In the genomic region with DNA sequence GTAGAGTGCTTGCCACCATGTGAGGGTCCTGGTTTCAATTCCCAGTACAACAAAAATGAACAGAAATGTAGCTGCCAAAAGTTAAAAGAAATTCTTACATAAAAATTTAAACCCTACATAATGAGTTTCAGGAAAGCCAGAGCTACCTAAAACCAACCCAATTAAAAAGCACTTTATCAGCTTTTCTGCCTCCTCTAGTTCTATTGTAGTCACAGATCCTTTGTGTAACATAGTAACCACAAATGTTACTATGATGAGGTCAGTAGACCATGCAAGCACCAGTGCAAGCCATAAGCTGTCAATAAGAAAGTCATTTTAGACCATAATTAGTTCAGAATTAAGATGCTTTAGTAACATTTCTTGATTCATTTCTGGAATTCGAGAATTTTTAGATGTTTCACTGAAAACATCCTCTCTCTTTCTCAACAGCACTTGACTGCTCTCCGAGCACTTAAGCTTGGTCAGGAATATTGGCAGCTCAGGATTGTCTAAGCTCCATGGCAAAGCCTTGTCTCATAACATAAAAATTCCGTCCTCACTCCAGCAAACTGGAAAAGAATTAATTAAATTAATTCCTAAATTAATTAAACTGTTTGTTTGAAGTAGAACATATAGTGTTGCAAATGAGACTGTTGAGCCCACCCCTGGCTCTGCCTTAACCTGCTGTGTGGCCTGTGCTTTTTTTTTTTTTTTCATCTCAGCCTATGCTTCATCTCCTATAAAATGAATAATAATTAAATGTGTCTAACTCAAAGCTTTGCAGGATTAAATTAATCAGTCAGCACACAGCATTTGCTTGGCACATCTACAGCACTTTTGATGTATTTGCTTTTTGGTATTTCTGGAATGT, we compare ENCODE assay signal across 21 mouse cellular contexts.
DNase-seq lines count a peak whose midpoint lies in the region; ATAC-seq and TF ChIP-seq lines count a peak whose summit lies in the region.
"Had no signal": no experiment of that assay in that cellular context is flagged by ENCODE, and none has a peak within 500 bp of the region (broad histone marks: within the 10 kb centered on the region; RNA-seq: fewer than 3 reads in every experiment).

No protein-coding gene starts in this region.

- H3K27me3 ChIP-seq in forebrain, embryonic 16.5 days (replicated peaks; ENCODE audit: control insufficient read depth, insufficient read depth, low read length) = no peaks in the 10 kb centered on the region
- H3K27me3 ChIP-seq in forebrain, embryonic 10.5 days (ENCODE audit: poor library complexity, severe bottlenecking) = no peaks in the 10 kb centered on the region
- no peaks in the 10 kb centered on the region for H3K27me3 ChIP-seq in midbrain, embryonic 12.5 days
- no peaks in the 10 kb centered on the region for H3K27me3 ChIP-seq in midbrain, postnatal 0 days (ENCODE audit: insufficient read depth, low read length)
- no peaks in the 10 kb centered on the region for H3K27me3 ChIP-seq in midbrain, embryonic 13.5 days
- H3K27me3 ChIP-seq: heart, embryonic 13.5 days; neural tube, embryonic 15.5 days had no signal

- WGBS in forebrain, embryonic 16.5 days = 8% methylated on average over 3 of the region's 3 CpGs
- WGBS in forebrain, embryonic 10.5 days = 35% methylated on average over 3 of the region's 3 CpGs
- WGBS in midbrain, embryonic 12.5 days = 22% methylated on average over 3 of the region's 3 CpGs
- whole genome bisulfite sequencing in midbrain, postnatal 0 days = 30% methylated on average over 3 of the region's 3 CpGs
- 20% methylated on average over 3 of the region's 3 CpGs for WGBS in midbrain, embryonic 13.5 days

- TF ChIP-seq CTCF in midbrain, postnatal 0 days (IDR thresholded peaks at IDR 0.05) = no peak

- no peak overlapping the region for H3K4me2 ChIP-seq in forebrain, embryonic 16.5 days (ENCODE audit: low read length)
- H3K4me2 ChIP-seq in midbrain, embryonic 12.5 days (replicated peaks) = no peak overlapping the region
- no peak overlapping the region for H3K4me2 ChIP-seq in midbrain, postnatal 0 days (ENCODE audit: low read depth, low read length, poor library complexity, severe bottlenecking)
- H3K4me2 ChIP-seq in midbrain, embryonic 13.5 days (replicated peaks) = no peak overlapping the region
- H3K4me2 ChIP-seq: heart, embryonic 13.5 days; liver, embryonic 11.5 days; neural tube, embryonic 15.5 days had no signal

- H3K4me3 ChIP-seq in forebrain, embryonic 16.5 days (replicated peaks; ENCODE audit: low read length) = no peak overlapping the region
- no peak overlapping the region for H3K4me3 ChIP-seq in forebrain, embryonic 10.5 days
- no peak overlapping the region for H3K4me3 ChIP-seq in midbrain, embryonic 12.5 days
- H3K4me3 ChIP-seq in midbrain, postnatal 0 days (ENCODE audit: low read depth, low read length) = no peak overlapping the region
- no peak overlapping the region for H3K4me3 ChIP-seq in midbrain, embryonic 13.5 days (replicated peaks)
- H3K4me3 ChIP-seq: erythroblast, embryonic 14.5 days; heart, embryonic 13.5 days; neural tube, embryonic 15.5 days had no signal

- no peaks in the 10 kb centered on the region; the same call in 1 of the 2 replicates for H3K4me1 ChIP-seq in forebrain, embryonic 16.5 days (replicated peaks; ENCODE audit: control insufficient read depth, insufficient read depth, low read length)
- peaks cover 10% of the 10 kb centered on the region for H3K4me1 ChIP-seq in forebrain, embryonic 10.5 days
- H3K4me1 ChIP-seq in midbrain, embryonic 12.5 days = no peaks in the 10 kb centered on the region
- H3K4me1 ChIP-seq in midbrain, postnatal 0 days (ENCODE audit: insufficient read depth, low read length) = no peaks in the 10 kb centered on the region
- no peaks in the 10 kb centered on the region for H3K4me1 ChIP-seq in midbrain, embryonic 13.5 days (replicated peaks)
- H3K4me1 ChIP-seq: heart, embryonic 13.5 days; neural tube, embryonic 15.5 days had no signal

- no peak overlapping the region for H3K9ac ChIP-seq in forebrain, embryonic 16.5 days (replicated peaks; ENCODE audit: low read depth, low read length)
- H3K9ac ChIP-seq in midbrain, embryonic 12.5 days (replicated peaks) = no peak overlapping the region
- H3K9ac ChIP-seq in midbrain, postnatal 0 days (replicated peaks; ENCODE audit: low read length, poor library complexity, severe bottlenecking) = no peak overlapping the region
- H3K9ac ChIP-seq in midbrain, embryonic 13.5 days (replicated peaks) = no peak overlapping the region
- H3K9ac ChIP-seq: heart, embryonic 13.5 days; neural tube, embryonic 15.5 days had no signal

- H3K9me3 ChIP-seq in forebrain, embryonic 16.5 days (ENCODE audit: control insufficient read depth, low read length) = no peaks in the 10 kb centered on the region
- peaks cover 13% of the 10 kb centered on the region for H3K9me3 ChIP-seq in forebrain, embryonic 10.5 days
- H3K9me3 ChIP-seq in midbrain, embryonic 12.5 days = peaks cover 12% of the 10 kb centered on the region
- no peaks in the 10 kb centered on the region for H3K9me3 ChIP-seq in midbrain, postnatal 0 days (ENCODE audit: low read length)
- H3K9me3 ChIP-seq in midbrain, embryonic 13.5 days = no peaks in the 10 kb centered on the region
- H3K9me3 ChIP-seq: heart, embryonic 13.5 days; neural tube, embryonic 15.5 days had no signal

- DNase-seq in forebrain, embryonic 10.5 days (ENCODE audit: extremely low spot score, low spot score) = no peak
- no peak for DNase-seq in midbrain, postnatal 0 days (ENCODE audit: low spot score)
- no peak for DNase-seq in right cerebral cortex, postnatal 4 days
- no peak for DNase-seq in cerebellum, adult 11 months
- DNase-seq: adrenal gland, adult 2 months; cerebellum, postnatal 25 days; gastrocnemius, postnatal 10 days; heart, adult 18-20 months; heart, postnatal 36 days; kidney, adult 9 months; kidney, postnatal 25 days; lung, adult 18-20 months; lung, postnatal 36 days; thymus, postnatal 14 days had no signal

- H3K27ac ChIP-seq in forebrain, embryonic 16.5 days (ENCODE audit: low read length) = no peak overlapping the region
- H3K27ac ChIP-seq in forebrain, embryonic 10.5 days = no peak overlapping the region
- no peak overlapping the region for H3K27ac ChIP-seq in midbrain, embryonic 12.5 days (replicated peaks)
- no peak overlapping the region for H3K27ac ChIP-seq in midbrain, postnatal 0 days (ENCODE audit: low read depth, low read length)
- H3K27ac ChIP-seq in midbrain, embryonic 13.5 days = no peak overlapping the region
- H3K27ac ChIP-seq: heart, embryonic 13.5 days; neural tube, embryonic 15.5 days had no signal

- ATAC-seq in forebrain, embryonic 16.5 days = peak; percentile 40; the same call in 1 of the 2 replicates
- ATAC-seq in midbrain, embryonic 12.5 days (ENCODE audit: low FRiP score, low read depth) = 0 out of 2 replicates have a peak, but pooled peaks have one; percentile 23
- no peak for ATAC-seq in midbrain, postnatal 0 days (ENCODE audit: low FRiP score)
- ATAC-seq in midbrain, embryonic 13.5 days = peak; percentile 58; the same call in 1 of the 2 replicates

- H3K36me3 ChIP-seq in forebrain, embryonic 16.5 days (ENCODE audit: control insufficient read depth, insufficient read depth) = no peaks in the 10 kb centered on the region
- no peaks in the 10 kb centered on the region for H3K36me3 ChIP-seq in forebrain, embryonic 10.5 days (replicated peaks)
- no peaks in the 10 kb centered on the region for H3K36me3 ChIP-seq in midbrain, embryonic 12.5 days
- no peaks in the 10 kb centered on the region for H3K36me3 ChIP-seq in midbrain, postnatal 0 days (ENCODE audit: insufficient read depth, low read length)
- no peaks in the 10 kb centered on the region for H3K36me3 ChIP-seq in midbrain, embryonic 13.5 days
- H3K36me3 ChIP-seq: heart, embryonic 13.5 days; neural tube, embryonic 15.5 days had no signal
